Mouse (Mus musculus): Measurements from ENCODE around the gene Phactr3.

DNA sequence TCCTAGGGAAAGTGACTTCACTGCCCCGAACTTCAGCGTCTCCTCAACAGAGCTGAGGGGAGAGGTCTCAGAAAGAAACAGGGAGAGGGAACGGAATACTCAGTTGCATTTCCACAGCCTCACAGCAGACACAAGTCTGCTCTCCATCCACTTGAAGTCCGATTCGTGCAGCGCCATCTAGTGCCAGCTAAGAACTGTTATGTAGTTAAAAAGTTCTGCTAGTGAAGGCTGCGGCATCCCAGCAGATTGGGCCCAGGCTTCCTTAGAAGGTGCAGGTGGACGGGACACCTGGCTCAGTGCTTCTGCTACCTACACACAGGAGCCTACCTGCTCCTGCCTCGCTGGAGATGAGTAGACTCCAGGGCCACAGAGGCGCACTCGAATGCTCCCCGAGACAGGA, 829 bp upstream of the Phactr3 start:
- TF ChIP-seq CTCF (IDR thresholded peaks at IDR 0.05; ENCODE audit: low read depth, low read length) (peak; percentile 78), POLR2A (IDR thresholded peaks at IDR 0.05; ENCODE audit: borderline replicate concordance, low read depth, low read length) (no peak)

Measured in bone marrow macrophage, adult 2 months (primary cell).